Mouse (Mus musculus) thymus, adult 2 months (tissue): Measurements from ENCODE around the gene Cyp26c1. TPM values are rescaled to one million over a fixed set of nuclear protein-coding genes. Genes with fewer than 3 reads are reported as not detected.

Experiments
- DNase-seq: peaks from one replicate; pipeline ENCODE4 v3.0.0; 2021
- H3K27ac ChIP-seq: fragments of 200-500 bp; 2 replicates; pipeline ENCODE4 v1.5.1; 2012; ENCODE audit warnings: low read length, control low read depth; ENCODE audit not compliant: control insufficient read depth, insufficient read depth
- H3K27me3 ChIP-seq: fragments of 200-500 bp; 2 replicates; pipeline ENCODE4 v1.6.1; 2012; ENCODE audit warnings: mild to moderate bottlenecking, low read length, moderate library complexity, mixed read lengths; ENCODE audit not compliant: control insufficient read depth, insufficient read depth
- H3K36me3 ChIP-seq: fragments of 200-500 bp; 2 replicates; pipeline ENCODE4 v1.6.1; 2012; ENCODE audit warnings: mild to moderate bottlenecking, low read length, moderate library complexity; ENCODE audit not compliant: control insufficient read depth, insufficient read depth
- H3K4me1 ChIP-seq: fragments of 200-500 bp; replicated peaks from 2 replicates; pipeline ENCODE4 v1.6.1; 2012; ENCODE audit warnings: low read length; ENCODE audit not compliant: control insufficient read depth, insufficient read depth
- H3K4me3 ChIP-seq: fragments of 200-500 bp; 2 replicates; pipeline ENCODE4 v1.5.1; 2012; ENCODE audit warnings: mild to moderate bottlenecking, low read length, control low read depth, moderate library complexity; ENCODE audit not compliant: control insufficient read depth, insufficient read depth
- CTCF ChIP-seq: fragments of 200-500 bp; IDR thresholded peaks from 2 replicates; pipeline ENCODE4 v1.5.1; 2012; ENCODE audit warnings: mild to moderate bottlenecking, control low read depth, low read length, moderate library complexity, borderline replicate concordance; ENCODE audit not compliant: control insufficient read depth, poor library complexity, insufficient read depth; ENCODE audit errors: extremely low read depth
- POLR2A ChIP-seq: fragments of 200-500 bp; IDR thresholded peaks from 2 replicates; pipeline ENCODE4 v1.6.1; 2012; ENCODE audit warnings: mild to moderate bottlenecking, low read length, control low read depth, moderate library complexity; ENCODE audit not compliant: control insufficient read depth, poor library complexity, insufficient read depth; ENCODE audit errors: extremely low read depth
- WGBS: fragments of 180-500 bp; shearing (Covaris S2); methylation state at CpG from one replicate; pipeline ENCODE4 v1.1.7; 2018; 5-methylcytosine and 5-hydroxymethylcytosine counted together
- polyA plus RNA-seq: library from polyadenylated mRNA; depleted of rRNA; stranded (reverse); fragments of >200 nt; gene quantifications from 2 replicates; pipeline ENCODE4 v1.2.3, GENCODE M21; 2012

The Cyp26c1 gene
- polyA plus RNA-seq, 1 experiment = 0.28 TPM

- Histone ChIP-seq H3K4me3 (no peak overlapping the region), H3K4me1 (no peaks in the 10 kb centered on the region), H3K27ac (no peak overlapping the region), H3K27me3 (no peaks in the 10 kb centered on the region), H3K36me3 (no peaks in the 10 kb centered on the region)
- 85% methylated on average over 13 of the region's 13 CpGs for WGBS
- DNase-seq = no peak
- TF ChIP-seq POLR2A (no peak), CTCF (no peak)
Observed at GRCm38 (mm10) chr19:37667855-37668594, 17.4 kb upstream of the Cyp26c1 start.

GRCm38 (mm10) chr19:37668657-37669056, 16.7 kb upstream of the Cyp26c1 start:
- no peak for DNase-seq
- Histone ChIP-seq H3K27me3 (no peaks in the 10 kb centered on the region), H3K4me1 (no peaks in the 10 kb centered on the region), H3K36me3 (no peaks in the 10 kb centered on the region), H3K27ac (no peak overlapping the region), H3K4me3 (no peak overlapping the region)
- WGBS = 97% methylated on average over 5 of the region's 5 CpGs
- TF ChIP-seq POLR2A (no peak), CTCF (no peak)

DNA sequence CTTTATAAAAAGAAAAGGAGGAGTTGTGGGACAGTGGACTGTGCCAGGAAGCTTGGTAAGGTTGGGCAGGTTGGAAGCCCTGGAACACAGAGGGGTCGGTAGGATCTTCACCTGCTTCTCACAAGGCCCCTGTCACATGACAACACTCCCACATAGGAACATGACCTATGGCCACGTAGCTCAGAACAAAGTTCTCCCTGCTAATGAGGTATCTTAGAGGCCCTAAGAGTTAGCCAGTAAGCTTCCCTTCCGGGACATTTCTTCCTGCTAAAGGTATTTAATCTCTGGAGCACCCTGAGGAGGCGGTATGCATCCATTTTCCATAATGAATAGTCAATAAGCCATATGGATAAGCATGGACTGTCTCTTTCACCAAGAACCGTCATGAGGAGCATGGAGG, 15.9 kb upstream of the Cyp26c1 start:
- Histone ChIP-seq H3K4me1 (no peaks in the 10 kb centered on the region), H3K36me3 (no peaks in the 10 kb centered on the region), H3K4me3 (no peak overlapping the region), H3K27ac (no peak overlapping the region), H3K27me3 (no peaks in the 10 kb centered on the region)
- DNase-seq = no peak
- WGBS = 95% methylated on average over 5 of the region's 5 CpGs
- no peak for TF ChIP-seq CTCF
- no peak for TF ChIP-seq POLR2A

DNA sequence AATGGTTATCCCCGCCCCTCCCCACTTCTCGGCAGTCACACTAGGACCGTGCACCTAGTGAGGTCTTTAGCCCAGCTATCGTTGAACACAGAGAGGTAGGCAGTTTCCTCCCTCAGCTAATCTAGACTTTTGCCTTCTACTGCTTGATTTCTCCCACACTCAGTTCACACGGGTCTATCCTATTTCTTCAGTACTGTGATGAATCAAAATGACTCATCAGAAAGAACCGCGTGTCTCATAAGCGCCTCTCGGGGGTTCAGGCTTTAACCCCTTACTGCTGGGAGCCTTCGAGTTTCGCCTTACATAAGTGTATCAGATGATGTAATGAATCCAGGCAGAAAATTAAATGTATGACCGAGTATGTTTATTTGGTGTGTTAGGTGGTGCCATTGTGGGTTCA, 12.0 kb upstream of the Cyp26c1 start:
- TF ChIP-seq CTCF (no peak), POLR2A (no peak)
- H3K27me3 ChIP-seq = no peaks in the 10 kb centered on the region
- H3K4me1 ChIP-seq = no peaks in the 10 kb centered on the region
- no peak overlapping the region for H3K27ac ChIP-seq
- no peak for DNase-seq
- H3K36me3 ChIP-seq = no peaks in the 10 kb centered on the region
- 77% methylated on average over 12 of the region's 12 CpGs for WGBS
- H3K4me3 ChIP-seq = no peak overlapping the region

DNA sequence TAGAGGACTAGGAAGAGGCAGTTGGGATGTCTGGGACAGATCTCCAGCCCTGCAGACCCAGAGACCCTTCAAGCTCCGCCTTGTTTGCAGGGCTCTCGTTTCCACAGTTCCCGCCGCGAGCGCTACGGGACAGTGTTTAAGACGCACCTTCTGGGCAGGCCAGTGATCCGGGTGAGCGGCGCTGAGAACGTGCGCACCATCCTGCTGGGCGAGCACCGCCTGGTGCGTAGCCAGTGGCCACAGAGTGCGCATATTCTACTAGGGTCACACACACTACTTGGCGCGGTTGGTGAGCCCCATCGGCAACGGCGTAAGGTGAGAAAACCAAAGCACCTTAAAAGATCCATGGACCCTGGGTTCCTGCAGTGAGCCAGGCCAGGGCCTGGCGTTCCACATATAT, 966 bp downstream of the Cyp26c1 start:
- H3K36me3 ChIP-seq = no peaks in the 10 kb centered on the region
- H3K4me3 ChIP-seq = no peak overlapping the region
- H3K27ac ChIP-seq = no peak overlapping the region
- TF ChIP-seq POLR2A (no peak), CTCF (no peak)
- no peak for DNase-seq
- WGBS = 93% methylated on average over 23 of the region's 23 CpGs
- no peaks in the 10 kb centered on the region for H3K27me3 ChIP-seq
- H3K4me1 ChIP-seq = no peaks in the 10 kb centered on the region

- no peaks in the 10 kb centered on the region; the same call in 1 of the 2 replicates for H3K27me3 ChIP-seq
- DNase-seq = no peak
- TF ChIP-seq CTCF (no peak), POLR2A (no peak)
- H3K4me3 ChIP-seq = no peak overlapping the region
- WGBS = 91% methylated on average over 62 of the region's 62 CpGs
- H3K36me3 ChIP-seq = no peaks in the 10 kb centered on the region
- no peak overlapping the region for H3K27ac ChIP-seq
- H3K4me1 ChIP-seq = no peaks in the 10 kb centered on the region
Observed at GRCm38 (mm10) chr19:37686941-37687850, 1.8 kb downstream of the Cyp26c1 start.
